Mouse (Mus musculus): ENCODE results near the gene Rgs6.

DNA sequence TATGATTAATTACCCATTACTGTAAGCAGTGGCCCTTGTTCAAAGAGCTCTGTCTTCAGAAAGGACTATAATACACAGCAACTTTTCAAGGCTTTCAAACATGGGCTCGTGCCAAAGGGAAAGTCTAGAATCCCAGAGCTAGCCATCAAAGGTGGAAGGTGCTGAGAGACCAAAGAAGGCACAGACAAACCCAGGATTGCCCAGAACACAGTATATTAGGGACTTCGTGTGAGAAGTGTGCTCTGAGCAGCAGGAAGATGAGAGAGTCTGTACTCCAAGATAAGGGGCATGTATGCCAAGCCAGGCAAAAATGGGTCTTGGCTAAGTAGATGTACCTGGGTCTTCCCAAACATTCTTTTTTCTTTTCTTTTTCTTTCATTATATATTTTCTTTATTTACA lies 553.1 kb downstream of the Rgs6 start:
- TF ChIP-seq CTCF (IDR thresholded peaks at IDR 0.05; ENCODE audit: insufficient read depth, low read length) (no peak), POLR2A (IDR thresholded peaks at IDR 0.05; ENCODE audit: borderline replicate concordance, extremely low read depth, low read depth, low read length) (no peak)
